Mouse (Mus musculus): ENCODE results near the gene Usp33.

Gene Usp33

GRCm38 (mm10) chr3:152342961-152343517 lies 3.2 kb upstream of the Usp33 start:
- no peak for DNase-seq

- peak; percentile 42 for DNase-seq
These were observed 409 bp downstream of the Usp33 start for GRCm38 (mm10) chr3:152346633-152347141.

GRCm38 (mm10) chr3:152347227-152347626 lies 949 bp downstream of the Usp33 start:
- DNase-seq = no peak

GRCm38 (mm10) chr3:152348011-152348830 lies 1.9 kb downstream of the Usp33 start:
- DNase-seq = no peak

GRCm38 (mm10) chr3:152350431-152350830 lies 4.2 kb downstream of the Usp33 start:
- DNase-seq = no peak

GRCm38 (mm10) chr3:152350966-152351365 lies 4.7 kb downstream of the Usp33 start:
- DNase-seq = no peak

- no peak for DNase-seq
These were observed 6.0 kb downstream of the Usp33 start for GRCm38 (mm10) chr3:152352289-152352688.

GRCm38 (mm10) chr3:152353434-152354177 lies 7.3 kb downstream of the Usp33 start:
- no peak for DNase-seq

GRCm38 (mm10) chr3:152355361-152355760 lies 9.1 kb downstream of the Usp33 start:
- DNase-seq = no peak

GRCm38 (mm10) chr3:152356751-152357150 lies 10.5 kb downstream of the Usp33 start:
- DNase-seq = no peak

GRCm38 (mm10) chr3:152359151-152359550 lies 12.9 kb downstream of the Usp33 start:
- no peak for DNase-seq

- DNase-seq = no peak
These were observed 17.9 kb downstream of the Usp33 start for GRCm38 (mm10) chr3:152364181-152364580.

- no peak for DNase-seq
These were observed 29.8 kb downstream of the Usp33 start for GRCm38 (mm10) chr3:152376063-152376462.

GRCm38 (mm10) chr3:152384106-152384505 lies 37.8 kb downstream of the Usp33 start:
- DNase-seq = no peak

- DNase-seq = peak; percentile 90
These were observed 49.3 kb downstream of the Usp33 start, which contains the start of gene Zzz3 for GRCm38 (mm10) chr3:152395350-152396277. Gene Zzz3 (plus strand): TSS chr3:152395473.

- DNase-seq = peak; percentile 96
These were observed 50.2 kb downstream of the Usp33 start for GRCm38 (mm10) chr3:152396278-152396987.

GRCm38 (mm10) chr3:152396988-152397314 lies 50.7 kb downstream of the Usp33 start:
- no peak for DNase-seq

- DNase-seq = no peak
These were observed 51.2 kb downstream of the Usp33 start for GRCm38 (mm10) chr3:152397335-152397940.

- no peak for DNase-seq
These were observed 54.2 kb downstream of the Usp33 start for GRCm38 (mm10) chr3:152400441-152400840.

- no peak for DNase-seq
These were observed 54.6 kb downstream of the Usp33 start for GRCm38 (mm10) chr3:152400875-152401274.

- DNase-seq = no peak
These were observed 55.8 kb downstream of the Usp33 start for GRCm38 (mm10) chr3:152401964-152402670.
